Comparison of ENCODE assay signal across 13 mouse cellular contexts in the genomic region with DNA sequence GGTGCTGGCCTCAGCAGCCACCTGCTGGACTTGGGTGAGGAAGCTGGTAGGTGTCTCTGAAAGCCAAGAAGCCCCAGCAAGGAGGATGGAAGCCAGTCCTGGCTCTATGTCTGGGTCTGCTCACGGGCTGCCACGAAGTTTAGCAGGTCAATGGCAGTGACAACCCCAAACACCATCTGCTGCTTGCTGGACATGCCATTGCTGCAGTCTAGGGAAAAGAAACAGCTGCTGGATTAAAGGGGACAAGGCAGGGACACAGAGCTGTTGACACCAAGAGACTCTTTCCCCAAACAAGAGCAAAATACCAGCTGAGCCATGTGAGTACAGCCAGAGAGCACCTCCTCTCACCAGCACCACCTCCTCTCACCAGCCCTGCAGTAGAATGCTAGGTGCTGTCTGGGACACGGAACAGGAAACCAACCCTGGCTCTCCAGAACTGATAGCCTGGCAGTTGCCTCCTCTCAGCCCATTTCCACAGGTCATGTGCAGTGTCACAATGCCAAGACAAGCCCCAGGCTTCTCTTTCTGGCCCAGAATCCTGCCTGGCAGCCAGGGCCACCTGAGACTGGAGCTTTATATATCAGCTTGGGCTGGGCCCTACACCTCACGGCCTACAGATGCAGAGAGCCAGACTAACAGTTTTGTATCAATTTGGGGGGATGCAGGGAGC. TPM values are rescaled to one million over a fixed set of nuclear protein-coding genes. Genes with fewer than 3 reads are reported as not detected.
DNase-seq lines count a peak whose midpoint lies in the region; ATAC-seq and TF ChIP-seq lines count a peak whose summit lies in the region.
"Had no signal": no experiment of that assay in that cellular context is flagged by ENCODE, and none has a peak within 500 bp of the region (broad histone marks: within the 10 kb centered on the region; RNA-seq: fewer than 3 reads in every experiment).

No protein-coding gene starts in this region.

- ATAC-seq in embryonic facial prominence, embryonic 14.5 days (ENCODE audit: low read depth) = no peak
- peak; percentile 68; the same call in 1 of the 2 replicates for ATAC-seq in limb, embryonic 14.5 days (ENCODE audit: low FRiP score, low read depth)
- no peak for ATAC-seq in intestine, embryonic 15.5 days
- ATAC-seq: forebrain, embryonic 16.5 days; hindbrain, postnatal 0 days had no signal

- H3K4me1 ChIP-seq in embryonic facial prominence, embryonic 14.5 days (ENCODE audit: control insufficient read depth, insufficient read depth, low read length) = no peaks in the 10 kb centered on the region
- no peaks in the 10 kb centered on the region for H3K4me1 ChIP-seq in embryonic facial prominence, embryonic 10.5 days
- H3K4me1 ChIP-seq in limb, embryonic 14.5 days (ENCODE audit: control insufficient read depth, insufficient read depth, low read length) = no peaks in the 10 kb centered on the region
- no peaks in the 10 kb centered on the region for H3K4me1 ChIP-seq in hindbrain, embryonic 10.5 days (replicated peaks)
- H3K4me1 ChIP-seq in intestine, embryonic 15.5 days (replicated peaks) = no peaks in the 10 kb centered on the region
- H3K4me1 ChIP-seq: limb, embryonic 15.5 days had no signal

- TF ChIP-seq POLR2A in limb, embryonic 14.5 days (IDR thresholded peaks at IDR 0.05; ENCODE audit: borderline replicate concordance, extremely low read depth, insufficient read depth, insufficient read length) = no peak

- 70% methylated on average over 4 of the region's 4 CpGs for WGBS in embryonic facial prominence, embryonic 14.5 days
- 72% methylated on average over 4 of the region's 4 CpGs for WGBS in embryonic facial prominence, embryonic 10.5 days
- WGBS in limb, embryonic 14.5 days = 83% methylated on average over 4 of the region's 4 CpGs
- 93% methylated on average over 4 of the region's 4 CpGs for WGBS in hindbrain, embryonic 10.5 days
- 77% methylated on average over 4 of the region's 4 CpGs for WGBS in intestine, embryonic 15.5 days

- no peaks in the 10 kb centered on the region for H3K27me3 ChIP-seq in embryonic facial prominence, embryonic 14.5 days (replicated peaks; ENCODE audit: control insufficient read depth, insufficient read depth, low read length)
- no peaks in the 10 kb centered on the region for H3K27me3 ChIP-seq in embryonic facial prominence, embryonic 10.5 days (replicated peaks; ENCODE audit: low read depth, poor library complexity, severe bottlenecking)
- no peaks in the 10 kb centered on the region for H3K27me3 ChIP-seq in limb, embryonic 14.5 days (ENCODE audit: control insufficient read depth, insufficient read depth, low read length)
- H3K27me3 ChIP-seq in hindbrain, embryonic 10.5 days (ENCODE audit: insufficient read depth, poor library complexity, severe bottlenecking) = no peaks in the 10 kb centered on the region
- H3K27me3 ChIP-seq in intestine, embryonic 15.5 days (replicated peaks) = no peaks in the 10 kb centered on the region
- H3K27me3 ChIP-seq: limb, embryonic 15.5 days had no signal

- no peaks in the 10 kb centered on the region for H3K9me3 ChIP-seq in embryonic facial prominence, embryonic 14.5 days (ENCODE audit: control insufficient read depth, low read length)
- no peaks in the 10 kb centered on the region for H3K9me3 ChIP-seq in embryonic facial prominence, embryonic 10.5 days
- H3K9me3 ChIP-seq in limb, embryonic 14.5 days (ENCODE audit: control insufficient read depth, low read length) = no peaks in the 10 kb centered on the region
- no peaks in the 10 kb centered on the region for H3K9me3 ChIP-seq in hindbrain, embryonic 10.5 days
- H3K9me3 ChIP-seq in intestine, embryonic 15.5 days = no peaks in the 10 kb centered on the region
- H3K9me3 ChIP-seq: limb, embryonic 15.5 days had no signal

- H3K9ac ChIP-seq in embryonic facial prominence, embryonic 14.5 days (ENCODE audit: low read depth, low read length) = no peak overlapping the region
- H3K9ac ChIP-seq in limb, embryonic 14.5 days (ENCODE audit: low read depth, low read length, severe bottlenecking) = no peak overlapping the region
- H3K9ac ChIP-seq in intestine, embryonic 15.5 days = no peak overlapping the region
- H3K9ac ChIP-seq: limb, embryonic 15.5 days had no signal

- H3K4me3 ChIP-seq in embryonic facial prominence, embryonic 14.5 days (ENCODE audit: low read depth, low read length) = no peak overlapping the region
- H3K4me3 ChIP-seq in embryonic facial prominence, embryonic 10.5 days = no peak overlapping the region
- H3K4me3 ChIP-seq in limb, embryonic 14.5 days (replicated peaks; ENCODE audit: low read length) = no peak overlapping the region
- H3K4me3 ChIP-seq in hindbrain, embryonic 10.5 days = no peak overlapping the region
- H3K4me3 ChIP-seq in intestine, embryonic 15.5 days (replicated peaks) = no peak overlapping the region
- H3K4me3 ChIP-seq: limb, embryonic 15.5 days had no signal

- peak; percentile 39 for DNase-seq in embryonic facial prominence, embryonic 14.5 days (ENCODE audit: low spot score)
- no peak for DNase-seq in embryonic facial prominence, embryonic 10.5 days (ENCODE audit: low spot score)
- peak; percentile 4 for DNase-seq in 416B (ENCODE audit: low read depth)
- DNase-seq in heart, adult 9 months (ENCODE audit: low spot score in 2 of 2) = peak; percentile 52 to 58
- no peak for DNase-seq in limb, embryonic 14.5 days (ENCODE audit: low spot score)
- DNase-seq in hindbrain, embryonic 10.5 days (ENCODE audit: low spot score) = no peak
- DNase-seq: kidney, postnatal 10 days; right cerebral cortex, postnatal 14 days; thymus, postnatal 14 days had no signal

- H3K4me2 ChIP-seq in embryonic facial prominence, embryonic 14.5 days (ENCODE audit: low read depth, low read length) = no peak overlapping the region
- H3K4me2 ChIP-seq in limb, embryonic 14.5 days (replicated peaks; ENCODE audit: low read depth, low read length, severe bottlenecking) = no peak overlapping the region
- H3K4me2 ChIP-seq in intestine, embryonic 15.5 days (replicated peaks) = no peak overlapping the region
- H3K4me2 ChIP-seq: limb, embryonic 15.5 days had no signal

- no peak overlapping the region for H3K27ac ChIP-seq in embryonic facial prominence, embryonic 14.5 days (replicated peaks; ENCODE audit: low read depth, low read length)
- H3K27ac ChIP-seq in embryonic facial prominence, embryonic 10.5 days (replicated peaks) = no peak overlapping the region
- H3K27ac ChIP-seq in limb, embryonic 14.5 days (replicated peaks; ENCODE audit: low read depth, low read length) = no peak overlapping the region
- no peak overlapping the region for H3K27ac ChIP-seq in hindbrain, embryonic 10.5 days
- H3K27ac ChIP-seq in intestine, embryonic 15.5 days = no peak overlapping the region
- H3K27ac ChIP-seq: hindbrain, postnatal 0 days; limb, embryonic 15.5 days had no signal

- H3K36me3 ChIP-seq in embryonic facial prominence, embryonic 14.5 days (ENCODE audit: control insufficient read depth, insufficient read depth, low read length) = no peaks in the 10 kb centered on the region
- no peaks in the 10 kb centered on the region for H3K36me3 ChIP-seq in embryonic facial prominence, embryonic 10.5 days (replicated peaks)
- no peaks in the 10 kb centered on the region for H3K36me3 ChIP-seq in limb, embryonic 14.5 days (ENCODE audit: control insufficient read depth, insufficient read depth, low read length)
- H3K36me3 ChIP-seq in hindbrain, embryonic 10.5 days = peaks cover 3% of the 10 kb centered on the region; the same call in 1 of the 2 replicates
- no peaks in the 10 kb centered on the region for H3K36me3 ChIP-seq in intestine, embryonic 15.5 days
- H3K36me3 ChIP-seq: limb, embryonic 15.5 days had no signal

RNA-seq across cellular contexts. Expression of gene Cbs, which starts 23.8 kb away (rescaled TPM):
- 3.9 and 4.8 TPM in 2 replicates for polyA plus RNA-seq in embryonic facial prominence, embryonic 14.5 days (2014; fragmentation: Nextera tagmentation; extraction: Ambion mirVana)
- polyA plus RNA-seq in embryonic facial prominence, embryonic 10.5 days (2016; fragmentation: Nextera tagmentation; extraction: Ambion mirVana) = 2.5 and 2.8 TPM in 2 replicates
- 4.7 and 4.8 TPM in 2 replicates for polyA plus RNA-seq in limb, embryonic 14.5 days (2012; rRNA removed)
- 3.9 and 4.6 TPM in 2 replicates for polyA plus RNA-seq in limb, embryonic 14.5 days (2014; fragmentation: Nextera tagmentation; extraction: Ambion mirVana)
- 0.99 and 1.5 TPM in 2 replicates for polyA plus RNA-seq in hindbrain, embryonic 10.5 days (2016; fragmentation: Nextera tagmentation; extraction: Ambion mirVana)
- 9.5 and 20.6 TPM in 2 replicates for polyA plus RNA-seq in intestine, embryonic 15.5 days (2015; fragmentation: Nextera tagmentation; extraction: Ambion mirVana)

RNA-seq across cellular contexts. Expression of gene U2af1, which starts 45.5 kb away (rescaled TPM):
- 134 and 139 TPM in 2 replicates for polyA plus RNA-seq in embryonic facial prominence, embryonic 14.5 days (2014; fragmentation: Nextera tagmentation; extraction: Ambion mirVana)
- polyA plus RNA-seq in embryonic facial prominence, embryonic 10.5 days (2016; fragmentation: Nextera tagmentation; extraction: Ambion mirVana) = 464 and 498 TPM in 2 replicates
- 248 and 345 TPM in 2 replicates for polyA plus RNA-seq in limb, embryonic 14.5 days (2012; rRNA removed)
- 151 and 167 TPM in 2 replicates for polyA plus RNA-seq in limb, embryonic 14.5 days (2014; fragmentation: Nextera tagmentation; extraction: Ambion mirVana)
- 344 and 443 TPM in 2 replicates for polyA plus RNA-seq in hindbrain, embryonic 10.5 days (2016; fragmentation: Nextera tagmentation; extraction: Ambion mirVana)
- polyA plus RNA-seq in intestine, embryonic 15.5 days (2015; fragmentation: Nextera tagmentation; extraction: Ambion mirVana) = 278 and 287 TPM in 2 replicates

RNA-seq across cellular contexts. Expression of gene Pknox1, which starts 48.7 kb away (rescaled TPM):
- 31.1 and 31.3 TPM in 2 replicates for polyA plus RNA-seq in embryonic facial prominence, embryonic 14.5 days (2014; fragmentation: Nextera tagmentation; extraction: Ambion mirVana)
- 22.9 and 25.1 TPM in 2 replicates for polyA plus RNA-seq in embryonic facial prominence, embryonic 10.5 days (2016; fragmentation: Nextera tagmentation; extraction: Ambion mirVana)
- polyA plus RNA-seq in limb, embryonic 14.5 days (2012; rRNA removed) = 30.1 and 34.6 TPM in 2 replicates
- polyA plus RNA-seq in limb, embryonic 14.5 days (2014; fragmentation: Nextera tagmentation; extraction: Ambion mirVana) = 35.8 and 39.4 TPM in 2 replicates
- 21.1 and 24.8 TPM in 2 replicates for polyA plus RNA-seq in hindbrain, embryonic 10.5 days (2016; fragmentation: Nextera tagmentation; extraction: Ambion mirVana)
- polyA plus RNA-seq in intestine, embryonic 15.5 days (2015; fragmentation: Nextera tagmentation; extraction: Ambion mirVana) = 28.5 and 29.8 TPM in 2 replicates

Comparison
In these comparisons a context has a peak if more than half of its experiments do, and no peak if none do; other contexts are left out.
1. DNase-seq: peak in embryonic facial prominence, embryonic 14.5 days (single experiment), 416B (single experiment) and heart, adult 9 months (2 of 2); none in embryonic facial prominence, embryonic 10.5 days (single experiment), limb, embryonic 14.5 days (single experiment) and hindbrain, embryonic 10.5 days (single experiment).